Mouse (Mus musculus): ENCODE data around the gene Gstt3. TPM values are rescaled to one million over a fixed set of nuclear protein-coding genes. Genes with fewer than 3 reads are reported as not detected.

The Gstt3 gene
- 1 to 10 TPM; 1.6 to 1.8 TPM for total RNA-seq (2021)
- long read RNA-seq, experiment 1, partial matches to known transcripts: 0 of 1 reads
- long read RNA-seq, experiment 1, other reads (novel, unspliced or antisense): 0 of 1 reads
- long read RNA-seq, experiment 2: 0 reads

DNA sequence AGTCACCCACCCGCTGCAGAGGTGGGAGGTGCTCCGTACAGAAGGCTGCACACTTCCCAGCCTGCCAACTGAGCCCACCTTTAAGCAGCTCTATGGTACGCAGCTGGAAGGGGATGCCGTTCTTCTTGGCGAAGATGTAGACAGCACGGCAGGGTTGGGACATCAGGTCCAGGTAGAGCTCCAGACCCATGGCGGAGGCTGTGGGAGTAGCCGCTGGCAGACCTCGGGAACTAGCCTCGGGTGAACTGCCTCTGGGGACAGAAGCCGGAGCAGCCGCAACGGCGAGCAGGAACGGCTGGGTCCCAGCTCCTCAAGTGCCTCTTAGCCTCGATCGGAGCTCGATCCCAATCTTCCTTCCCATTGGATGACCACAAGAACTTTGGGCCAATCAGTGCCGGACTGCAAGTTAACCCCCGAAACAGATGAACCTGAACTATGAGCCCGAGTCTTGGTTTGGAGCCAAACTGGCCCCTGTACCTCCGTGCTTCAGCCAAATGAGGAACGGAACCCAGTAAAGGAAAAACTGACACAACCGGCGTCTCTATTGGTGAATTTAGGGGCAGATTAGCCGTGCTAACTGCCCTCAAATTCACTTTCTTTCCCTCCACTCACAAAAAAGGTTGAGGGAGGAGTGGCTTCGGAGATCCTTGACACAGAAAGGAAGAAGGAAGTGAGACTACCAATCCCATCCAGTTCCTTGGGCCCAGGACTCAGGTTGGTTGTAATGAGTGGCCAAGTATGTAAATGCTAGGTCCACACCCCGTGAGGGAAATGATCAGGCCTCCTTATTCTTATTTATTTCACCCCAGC, at the start of gene Gstt3, which contains the start of gene Gm20441:
Gene Gstt3, minus strand, starts transcription at position 646 of the 810 bp plus-strand sequence.
Gene Gm20441, minus strand, starts transcription at position 186 of the 810 bp plus-strand sequence.
- peak within 1 kb of the TSS; percentile 52 for H3K4me3 ChIP-seq
- TF ChIP-seq CTCF (conservative IDR thresholded peaks at IDR 0.05): no peak
- H3K27ac ChIP-seq: no peak within 1 kb of the TSS
- no peak for DNase-seq (ENCODE audit: low spot score in 2 of 2)

DNA sequence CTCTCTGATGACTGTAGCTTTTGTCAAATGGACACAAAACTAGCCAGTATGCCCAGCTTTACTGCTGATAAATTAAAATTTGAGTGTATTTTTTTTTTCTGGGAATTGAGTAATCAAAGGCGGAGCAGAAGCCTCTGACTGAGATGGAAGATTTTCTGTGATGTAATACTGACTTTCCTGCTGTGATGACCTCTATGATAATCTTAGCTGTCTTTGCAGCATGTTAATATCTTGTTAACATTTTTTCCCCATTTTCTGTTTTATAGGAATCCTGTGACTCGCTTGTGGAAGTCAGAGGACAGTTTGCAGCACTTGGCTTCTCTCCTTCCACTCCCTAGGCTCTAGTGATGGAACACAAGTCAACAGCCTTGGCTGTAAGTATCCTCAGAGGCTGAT, 49.1 kb upstream of the Gstt3 start:
- TF ChIP-seq CTCF (conservative IDR thresholded peaks at IDR 0.05): no peak
- Histone ChIP-seq H3K4me3 (no peak overlapping the region), H3K27ac (no peak overlapping the region)
- no peak for DNase-seq (ENCODE audit: low spot score in 2 of 2)

DNA sequence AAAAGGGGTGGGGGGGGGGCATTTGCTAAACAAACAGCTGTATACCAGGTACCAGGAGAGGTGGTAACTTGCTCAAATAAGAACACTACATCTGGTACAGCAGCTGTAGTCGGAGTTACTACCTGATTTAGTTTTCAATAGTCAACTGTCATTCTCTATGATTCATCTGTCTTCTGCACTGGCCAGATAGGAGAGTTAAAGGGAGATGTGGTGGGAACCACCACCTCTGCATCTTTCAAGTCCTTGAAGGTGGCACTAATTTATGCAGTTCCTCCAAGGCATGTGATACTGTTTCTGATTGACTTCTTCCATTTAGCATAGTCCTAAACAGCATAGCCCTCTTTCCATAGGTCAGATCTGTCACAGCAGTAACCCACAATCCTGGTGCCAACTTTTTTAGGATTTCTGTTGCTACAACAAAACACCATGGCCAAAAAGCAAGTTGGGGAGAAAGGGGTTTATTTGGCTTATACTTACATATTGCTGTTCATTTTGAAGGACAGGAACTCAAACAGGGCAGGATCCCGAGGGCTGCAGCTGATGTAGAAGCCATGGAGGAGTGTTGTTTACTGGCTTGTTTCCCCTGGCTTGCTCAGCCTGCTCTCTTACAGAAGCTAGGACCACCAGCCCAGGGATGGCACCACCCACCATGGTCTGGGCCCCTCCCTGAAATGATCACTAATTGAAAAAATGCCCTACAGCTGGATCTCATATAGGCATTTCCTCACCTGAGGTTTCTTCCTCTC, 48.5 kb upstream of the Gstt3 start:
- Histone ChIP-seq H3K4me3 (no peak overlapping the region), H3K27ac (no peak overlapping the region)
- no peak for DNase-seq (ENCODE audit: low spot score in 2 of 2)
- no peak for TF ChIP-seq CTCF (conservative IDR thresholded peaks at IDR 0.05)

DNA sequence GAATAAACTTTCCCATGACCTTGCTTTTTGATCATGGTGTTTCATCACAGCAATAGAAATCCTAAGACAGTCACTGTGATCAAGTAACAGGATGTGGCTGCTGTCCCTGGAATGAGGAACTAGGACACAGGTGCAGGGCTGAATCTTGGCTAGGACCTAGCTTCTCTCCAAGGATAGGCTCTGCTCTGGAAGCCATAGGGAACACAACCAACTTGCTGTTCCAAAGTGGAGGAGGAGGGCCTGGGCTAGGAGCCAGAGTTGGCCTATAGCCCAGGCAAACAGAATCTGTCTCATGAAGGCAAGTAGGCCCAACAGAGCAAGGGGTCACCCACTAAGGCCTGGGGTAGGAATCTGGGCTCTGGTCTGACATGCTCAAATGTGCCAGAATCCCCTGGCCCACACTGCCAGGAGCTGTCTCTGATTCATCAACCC, 47.3 kb upstream of the Gstt3 start:
- Histone ChIP-seq H3K27ac (peak overlapping the region; percentile 39; the same call in 1 of the 2 replicates), H3K4me3 (no peak overlapping the region)
- no peak for TF ChIP-seq CTCF (conservative IDR thresholded peaks at IDR 0.05)
- peak; percentile 44 to 50 for DNase-seq (ENCODE audit: low spot score in 2 of 2)

DNA sequence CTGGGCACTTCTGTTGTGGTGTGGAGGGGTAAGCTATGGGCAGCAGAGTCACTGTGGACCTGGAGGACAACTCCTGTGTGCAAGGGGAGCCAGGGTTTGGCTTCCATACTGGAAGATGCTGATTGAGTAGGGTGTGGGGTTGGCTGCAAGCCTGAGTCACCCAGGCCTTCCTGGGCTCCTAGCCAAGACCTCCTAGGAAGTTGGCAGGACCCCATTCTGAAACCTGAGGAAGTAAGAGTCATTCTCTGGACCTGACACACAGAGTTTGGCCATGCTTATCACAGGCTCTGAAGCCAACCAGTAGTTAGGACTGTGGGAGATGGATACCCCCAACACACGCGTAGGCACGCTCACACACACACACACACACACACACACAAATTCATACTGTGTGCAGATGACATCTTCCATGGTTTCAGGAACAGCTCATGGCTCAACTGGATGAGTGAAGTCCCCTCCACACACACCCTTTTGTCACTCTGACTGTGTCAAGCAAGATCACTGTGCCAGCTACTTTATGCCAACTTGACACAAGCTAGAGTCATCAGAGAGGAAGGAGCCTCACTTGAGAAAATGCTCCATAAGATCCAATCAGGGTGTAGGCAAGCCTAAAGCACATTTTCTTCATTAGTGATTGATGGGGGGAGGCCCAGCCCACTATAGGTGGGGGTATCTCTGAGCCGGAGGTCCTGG, 46.6 kb upstream of the Gstt3 start:
- peak overlapping the region; percentile 39; the same call in 1 of the 2 replicates for H3K27ac ChIP-seq
- TF ChIP-seq CTCF (conservative IDR thresholded peaks at IDR 0.05): no peak
- no peak overlapping the region for H3K4me3 ChIP-seq
- no peak for DNase-seq (ENCODE audit: low spot score in 2 of 2)

DNA sequence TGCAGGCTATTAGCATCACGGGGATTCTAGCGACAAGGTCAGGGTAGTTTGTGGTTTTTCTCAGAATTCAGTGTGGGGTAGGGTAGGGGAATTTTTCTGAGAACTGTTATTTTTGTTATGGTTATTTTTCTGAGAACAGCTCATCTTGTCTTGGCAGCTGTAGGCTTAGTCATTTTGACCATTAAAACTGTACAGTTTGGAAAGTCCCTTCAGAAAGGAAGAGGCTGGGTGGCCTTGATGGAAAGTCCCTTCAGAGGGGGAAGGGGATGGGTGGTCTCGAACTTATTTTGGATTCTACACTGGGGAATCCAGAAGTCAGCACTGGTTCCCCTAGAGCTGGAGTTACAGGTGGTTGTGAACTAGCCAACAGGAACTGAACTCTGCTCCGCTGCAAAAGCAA, 43.3 kb upstream of the Gstt3 start:
- TF ChIP-seq CTCF (conservative IDR thresholded peaks at IDR 0.05): no peak
- DNase-seq (ENCODE audit: low spot score in 2 of 2): no peak
- Histone ChIP-seq H3K27ac (no peak overlapping the region), H3K4me3 (no peak overlapping the region)

DNA sequence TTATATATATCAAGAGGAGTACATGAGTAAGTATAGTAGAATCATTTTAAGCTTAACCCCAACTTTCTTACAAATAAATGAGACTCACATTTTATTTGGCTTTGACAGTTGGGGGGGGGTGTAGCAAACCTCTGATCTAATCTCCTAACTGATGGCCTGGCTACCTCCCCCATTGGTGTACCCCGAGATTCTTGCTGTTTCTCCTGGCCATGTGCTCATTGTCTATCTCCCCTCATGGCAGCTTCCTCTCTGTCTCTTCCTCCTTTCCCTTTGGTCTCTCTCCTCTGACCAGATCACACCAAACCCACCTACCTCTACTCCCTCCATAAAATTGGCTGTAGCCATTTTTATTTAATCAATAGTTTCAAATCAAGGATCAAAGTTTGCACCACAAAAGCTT, 42.6 kb upstream of the Gstt3 start:
- no peak overlapping the region for H3K27ac ChIP-seq
- H3K4me3 ChIP-seq: no peak overlapping the region
- no peak for DNase-seq (ENCODE audit: low spot score in 2 of 2)
- TF ChIP-seq CTCF (conservative IDR thresholded peaks at IDR 0.05): no peak

DNA sequence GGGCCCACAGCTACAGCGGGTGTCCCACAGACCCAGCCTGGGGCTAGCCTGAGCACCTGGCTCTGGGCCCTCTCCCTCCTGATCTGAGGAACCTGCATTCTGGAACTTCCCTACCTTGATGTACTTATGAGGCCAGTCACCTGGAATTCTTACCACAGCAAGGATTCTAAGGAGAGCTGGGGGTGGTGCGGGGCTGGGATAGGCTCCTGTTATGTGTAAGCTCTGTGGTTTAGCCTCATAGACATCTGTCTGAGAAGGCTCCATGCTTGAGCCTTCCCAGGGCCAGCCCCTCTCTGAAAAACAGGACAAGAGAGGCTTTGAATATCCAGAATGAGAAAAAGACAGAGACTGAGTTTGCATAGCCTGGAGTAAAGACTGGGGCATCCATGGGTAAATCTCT, 41.2 kb upstream of the Gstt3 start, which contains the start of gene Gstt4:
Gene Gstt4, minus strand, starts transcription at position 101 of the 400 bp plus-strand sequence.
- DNase-seq (ENCODE audit: low spot score in 2 of 2): no peak
- Histone ChIP-seq H3K27ac (no peak within 1 kb of the TSS), H3K4me3 (no peak within 1 kb of the TSS)
- no peak for TF ChIP-seq CTCF (conservative IDR thresholded peaks at IDR 0.05)

DNA sequence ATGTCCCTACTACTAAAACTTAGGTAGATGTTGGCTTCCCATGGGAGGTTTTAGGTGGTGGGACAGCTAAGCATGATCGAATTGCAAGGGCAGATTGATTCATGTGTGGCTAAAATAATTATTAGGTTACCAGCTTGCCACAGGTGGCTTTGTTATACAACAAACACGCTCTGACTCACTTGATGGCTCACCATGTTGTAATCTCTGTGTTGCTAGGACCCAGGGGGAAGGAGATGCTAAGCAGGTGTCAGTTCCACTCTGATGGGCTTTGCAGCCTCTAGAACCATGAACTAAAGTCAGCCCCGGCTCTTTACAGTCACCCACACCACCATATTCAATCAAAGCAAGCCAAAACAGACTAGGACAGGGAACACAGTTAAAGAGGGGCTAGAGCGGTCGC, 38.7 kb upstream of the Gstt3 start:
- H3K27ac ChIP-seq: no peak overlapping the region
- no peak for DNase-seq (ENCODE audit: low spot score in 2 of 2)

DNA sequence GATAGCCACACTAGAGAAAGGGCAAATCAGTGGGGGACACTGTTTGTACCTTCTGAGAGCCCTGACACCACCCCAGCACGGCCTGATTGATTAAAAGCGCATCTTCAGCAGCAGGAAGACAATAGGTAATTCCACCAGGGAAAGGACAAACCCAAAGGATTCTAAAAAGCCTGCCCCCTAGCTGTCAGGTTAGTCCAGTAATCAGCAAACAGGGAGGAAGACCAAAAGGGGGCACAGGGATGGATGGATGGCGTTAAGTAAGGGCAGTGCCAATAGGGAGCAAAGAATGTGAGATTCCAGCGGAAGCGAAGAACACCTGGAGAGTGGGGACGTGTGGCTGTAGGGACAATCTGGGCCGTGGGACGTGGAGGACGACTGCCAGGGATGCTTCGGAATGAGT, 37.4 kb upstream of the Gstt3 start:
- Histone ChIP-seq H3K4me3 (no peak overlapping the region), H3K27ac (no peak overlapping the region)
- DNase-seq (ENCODE audit: low spot score in 2 of 2): no peak
- TF ChIP-seq CTCF (conservative IDR thresholded peaks at IDR 0.05): peak; percentile 55

More for the DNA sequence above, 38.7 kb upstream of the Gstt3 start:
- no peak for TF ChIP-seq CTCF (conservative IDR thresholded peaks at IDR 0.05)
- H3K4me3 ChIP-seq: no peak overlapping the region

DNA sequence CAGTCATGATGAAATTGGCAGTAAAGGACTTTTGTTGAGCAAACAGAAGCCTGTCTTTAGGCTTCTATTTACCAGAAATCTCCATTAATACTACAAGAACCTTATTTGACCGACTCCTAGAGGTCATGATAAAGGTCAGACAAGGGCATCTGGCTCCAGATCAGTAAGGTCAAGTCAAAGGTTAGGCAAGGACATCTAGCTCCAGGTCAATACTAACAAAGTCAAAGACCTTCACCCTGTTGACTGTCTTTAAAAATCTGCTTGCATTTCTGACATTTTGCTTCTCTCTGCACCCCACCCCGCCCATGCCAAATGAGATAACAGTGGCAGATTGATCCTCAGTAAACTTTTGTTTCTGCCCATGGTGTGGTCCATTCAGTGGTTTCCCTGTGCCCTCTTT, 23.0 kb upstream of the Gstt3 start:
- no peak for TF ChIP-seq CTCF (conservative IDR thresholded peaks at IDR 0.05)
- DNase-seq (ENCODE audit: low spot score in 2 of 2): no peak
- Histone ChIP-seq H3K4me3 (no peak overlapping the region), H3K27ac (no peak overlapping the region)

DNA sequence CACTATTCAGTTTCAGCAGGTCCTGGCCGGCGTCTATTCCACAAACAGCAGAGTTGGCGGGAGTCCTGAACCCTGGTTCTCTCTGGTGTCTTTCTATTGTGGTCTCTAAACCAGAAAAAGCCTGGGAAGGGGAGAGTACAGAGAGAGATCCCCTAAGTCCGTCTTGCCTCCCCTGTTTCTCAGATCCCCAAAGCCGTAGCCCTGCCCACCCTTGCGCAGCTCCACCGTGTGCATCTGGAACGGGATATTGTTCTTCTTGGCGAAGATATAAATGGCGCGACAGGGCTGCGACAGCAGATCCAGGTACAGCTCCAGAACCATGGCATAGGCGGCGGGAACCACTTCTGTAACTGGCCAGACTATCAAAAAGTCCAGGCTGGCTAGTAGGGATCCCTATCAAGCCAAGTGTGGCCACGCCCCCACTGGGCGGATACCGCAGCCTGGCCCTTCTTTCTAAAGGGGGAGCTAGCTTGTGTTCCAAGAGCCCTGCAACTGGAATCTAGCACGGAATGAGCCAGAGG, 17.0 kb upstream of the Gstt3 start, which contains the start of gene Gstt1:
Gene Gstt1, minus strand, starts transcription at position 409 of the 521 bp plus-strand sequence.
- H3K27ac ChIP-seq: peak within 1 kb of the TSS; percentile 83
- peak within 1 kb of the TSS; percentile 65 for H3K4me3 ChIP-seq
- DNase-seq (ENCODE audit: low spot score in 2 of 2): peak in 1 of 2 experiments; percentile 15
- no peak; the same call in 1 of the 2 replicates for TF ChIP-seq CTCF (conservative IDR thresholded peaks at IDR 0.05)
